Mouse (Mus musculus): Measurements from ENCODE around the gene Got1. TPM values are rescaled to one million over a fixed set of nuclear protein-coding genes. Genes with fewer than 3 reads are reported as not detected.

The Got1 gene
- 81.7 and 91.6 TPM in 2 replicates for polyA plus RNA-seq (2014; fragmentation: Nextera tagmentation; extraction: Ambion mirVana)

- peak within 1 kb of the TSS; percentile 67 for H3K4me2 ChIP-seq (replicated peaks)
- H3K27ac ChIP-seq, result peak within 1 kb of the TSS; percentile 85
- no peaks in the 10 kb centered on the region for H3K27me3 ChIP-seq (ENCODE audit: control insufficient read depth, insufficient read depth, low read length)
- H3K4me3 ChIP-seq (replicated peaks; ENCODE audit: low read length), result peak within 1 kb of the TSS; percentile 84
- H3K4me1 ChIP-seq (replicated peaks; ENCODE audit: control insufficient read depth, insufficient read depth, low read length), result peaks cover 38% of the 10 kb centered on the region
- no peaks in the 10 kb centered on the region for H3K9me3 ChIP-seq (ENCODE audit: control insufficient read depth, low read length)
- H3K9ac ChIP-seq, result peak within 1 kb of the TSS; percentile 75
- peak; percentile 95 for DNase-seq (ENCODE audit: low spot score)
- peak; percentile 100 for ATAC-seq (ENCODE audit: low FRiP score)
- no peaks in the 10 kb centered on the region for H3K36me3 ChIP-seq (replicated peaks; ENCODE audit: control insufficient read depth, insufficient read depth)
- WGBS, result under 1% methylated on average over 58 of the region's 58 CpGs
These were observed at the start of gene Got1 for GRCm38 (mm10) chr19:43524187-43525103. Gene Got1, minus strand, starts transcription at chr19:43524605.

- Histone ChIP-seq H3K27me3 (ENCODE audit: control insufficient read depth, insufficient read depth, low read length) (peaks cover 38% of the 10 kb centered on the region), H3K4me2 (replicated peaks) (peak overlapping the region; percentile 71), H3K4me3 (replicated peaks; ENCODE audit: low read length) (peak overlapping the region; percentile 41), H3K27ac (no peak overlapping the region), H3K4me1 (replicated peaks; ENCODE audit: control insufficient read depth, insufficient read depth, low read length) (0 out of 2 replicates have a peak, but pooled peaks cover 3% of the 10 kb centered on the region), H3K9ac (peak overlapping the region; percentile 57), H3K9me3 (ENCODE audit: control insufficient read depth, low read length) (no peaks in the 10 kb centered on the region), H3K36me3 (replicated peaks; ENCODE audit: control insufficient read depth, insufficient read depth) (no peaks in the 10 kb centered on the region)
- peak; percentile 80 for ATAC-seq (ENCODE audit: low FRiP score)
- WGBS, result 16% methylated on average over 32 of the region's 32 CpGs
- DNase-seq (ENCODE audit: low spot score), result peak; percentile 90
These were observed 46.7 kb upstream of the Got1 start for GRCm38 (mm10) chr19:43570831-43571790.

DNA sequence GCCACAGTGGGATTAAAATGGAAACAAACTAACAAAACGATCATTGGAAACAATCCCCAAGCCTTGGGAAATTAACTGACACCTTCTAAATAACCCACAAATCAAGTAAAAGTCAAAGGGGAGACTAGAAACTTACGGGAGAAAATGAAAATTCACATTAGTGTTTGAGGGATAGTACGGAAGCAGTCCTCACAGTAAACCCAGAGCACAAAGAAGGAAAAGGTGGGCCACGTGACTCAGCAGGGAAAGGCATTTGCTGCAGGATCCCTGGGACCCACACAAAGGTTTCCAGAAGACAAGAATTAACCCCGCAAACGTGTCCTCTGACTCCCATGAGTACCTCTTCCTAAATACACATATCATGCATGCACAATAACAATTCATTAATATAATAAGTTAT is 44.7 kb upstream of the Got1 start:
- Histone ChIP-seq H3K4me1 (replicated peaks; ENCODE audit: control insufficient read depth, insufficient read depth, low read length) (0 out of 2 replicates have a peak, but pooled peaks cover 3% of the 10 kb centered on the region), H3K9me3 (ENCODE audit: control insufficient read depth, low read length) (no peaks in the 10 kb centered on the region), H3K27me3 (ENCODE audit: control insufficient read depth, insufficient read depth, low read length) (peaks cover 37% of the 10 kb centered on the region), H3K4me3 (replicated peaks; ENCODE audit: low read length) (no peak overlapping the region), H3K9ac (no peak overlapping the region), H3K4me2 (replicated peaks) (no peak overlapping the region), H3K27ac (no peak overlapping the region), H3K36me3 (replicated peaks; ENCODE audit: control insufficient read depth, insufficient read depth) (no peaks in the 10 kb centered on the region)
- ATAC-seq (ENCODE audit: low FRiP score) (no peak), DNase-seq (ENCODE audit: low spot score) (no peak)
- 52% methylated on average over 6 of the region's 6 CpGs for WGBS

GRCm38 (mm10) chr19:43568298-43568697 is 43.9 kb upstream of the Got1 start:
- H3K27ac ChIP-seq, result no peak overlapping the region
- no peaks in the 10 kb centered on the region for H3K9me3 ChIP-seq (ENCODE audit: control insufficient read depth, low read length)
- H3K27me3 ChIP-seq (ENCODE audit: control insufficient read depth, insufficient read depth, low read length), result peaks cover 28% of the 10 kb centered on the region
- 0 out of 2 replicates have a peak, but pooled peaks cover 3% of the 10 kb centered on the region for H3K4me1 ChIP-seq (replicated peaks; ENCODE audit: control insufficient read depth, insufficient read depth, low read length)
- H3K4me3 ChIP-seq (replicated peaks; ENCODE audit: low read length), result no peak overlapping the region
- DNase-seq (ENCODE audit: low spot score) (no peak), ATAC-seq (ENCODE audit: low FRiP score) (no peak)
- no peak overlapping the region for H3K9ac ChIP-seq
- no peak overlapping the region for H3K4me2 ChIP-seq (replicated peaks)
- no peaks in the 10 kb centered on the region for H3K36me3 ChIP-seq (replicated peaks; ENCODE audit: control insufficient read depth, insufficient read depth)
- WGBS, result 50% methylated on average over 9 of the region's 9 CpGs

DNA sequence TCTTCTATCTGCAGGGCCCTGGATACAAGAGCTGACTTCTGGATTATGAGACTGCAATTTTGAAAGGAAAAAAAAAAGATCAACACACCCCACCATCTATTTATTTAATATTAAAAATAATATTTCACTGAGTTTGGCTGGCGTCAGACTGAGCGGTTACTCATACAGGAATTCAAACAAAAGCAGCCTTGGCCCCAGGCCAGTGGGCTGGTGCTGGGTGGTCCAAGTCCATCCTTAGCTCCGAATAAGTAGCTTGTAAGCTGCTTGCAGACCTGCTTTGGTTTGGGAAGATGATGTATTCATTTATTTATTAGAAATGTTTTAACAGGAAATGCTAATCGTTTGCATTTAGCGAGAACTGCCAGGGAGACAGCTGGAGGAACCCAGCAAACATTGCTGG is 38.8 kb upstream of the Got1 start:
- Histone ChIP-seq H3K4me1 (replicated peaks; ENCODE audit: control insufficient read depth, insufficient read depth, low read length) (no peaks in the 10 kb centered on the region), H3K9ac (no peak overlapping the region), H3K36me3 (replicated peaks; ENCODE audit: control insufficient read depth, insufficient read depth) (no peaks in the 10 kb centered on the region), H3K4me3 (replicated peaks; ENCODE audit: low read length) (no peak overlapping the region), H3K27ac (no peak overlapping the region), H3K4me2 (replicated peaks) (no peak overlapping the region), H3K9me3 (ENCODE audit: control insufficient read depth, low read length) (no peaks in the 10 kb centered on the region), H3K27me3 (ENCODE audit: control insufficient read depth, insufficient read depth, low read length) (peaks cover 6% of the 10 kb centered on the region; the same call in 1 of the 2 replicates)
- 82% methylated on average over 5 of the region's 5 CpGs for WGBS
- ATAC-seq (ENCODE audit: low FRiP score) (no peak), DNase-seq (ENCODE audit: low spot score) (no peak)

- ATAC-seq (ENCODE audit: low FRiP score), result no peak
These were observed 37.4 kb upstream of the Got1 start for GRCm38 (mm10) chr19:43561841-43562240.

DNA sequence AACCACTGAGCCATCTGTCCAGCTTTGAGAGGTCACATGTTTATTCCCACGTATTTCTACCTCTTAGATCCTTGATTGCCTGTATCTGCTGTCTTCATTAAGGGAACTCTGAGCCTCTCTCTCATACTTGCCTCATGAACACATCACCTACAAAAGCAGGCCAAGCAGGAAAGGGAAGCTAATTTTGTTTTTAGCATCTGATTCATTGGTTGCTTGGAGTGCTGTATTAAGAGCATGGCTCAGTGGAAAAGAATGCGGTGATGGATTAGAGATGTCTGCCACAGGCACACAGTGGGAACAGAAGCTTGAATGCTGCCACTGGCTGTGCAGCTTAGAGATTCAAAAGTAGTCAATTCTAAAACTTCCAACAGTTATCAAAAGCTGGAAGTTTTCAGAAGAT is 35.8 kb upstream of the Got1 start:
- Histone ChIP-seq H3K27ac (no peak overlapping the region), H3K9me3 (ENCODE audit: control insufficient read depth, low read length) (no peaks in the 10 kb centered on the region), H3K4me3 (replicated peaks; ENCODE audit: low read length) (no peak overlapping the region), H3K27me3 (ENCODE audit: control insufficient read depth, insufficient read depth, low read length) (no peaks in the 10 kb centered on the region), H3K36me3 (replicated peaks; ENCODE audit: control insufficient read depth, insufficient read depth) (no peaks in the 10 kb centered on the region), H3K4me2 (replicated peaks) (no peak overlapping the region), H3K9ac (no peak overlapping the region), H3K4me1 (replicated peaks; ENCODE audit: control insufficient read depth, insufficient read depth, low read length) (no peaks in the 10 kb centered on the region)
- 83% methylated on average over 2 of the region's 2 CpGs for WGBS
- ATAC-seq (ENCODE audit: low FRiP score), result no peak
- DNase-seq (ENCODE audit: low spot score), result no peak

More at GRCm38 (mm10) chr19:43561841-43562240, 37.4 kb upstream of the Got1 start:
- DNase-seq (ENCODE audit: low spot score), result no peak
- H3K4me2 ChIP-seq (replicated peaks), result no peak overlapping the region
- H3K27me3 ChIP-seq (ENCODE audit: control insufficient read depth, insufficient read depth, low read length), result no peaks in the 10 kb centered on the region
- no peaks in the 10 kb centered on the region for H3K4me1 ChIP-seq (replicated peaks; ENCODE audit: control insufficient read depth, insufficient read depth, low read length)
- no peak overlapping the region for H3K9ac ChIP-seq
- H3K9me3 ChIP-seq (ENCODE audit: control insufficient read depth, low read length), result no peaks in the 10 kb centered on the region
- no peaks in the 10 kb centered on the region for H3K36me3 ChIP-seq (replicated peaks; ENCODE audit: control insufficient read depth, insufficient read depth)
- WGBS, result 85% methylated on average over 4 of the region's 4 CpGs
- H3K27ac ChIP-seq, result no peak overlapping the region
- no peak overlapping the region for H3K4me3 ChIP-seq (replicated peaks; ENCODE audit: low read length)

DNA sequence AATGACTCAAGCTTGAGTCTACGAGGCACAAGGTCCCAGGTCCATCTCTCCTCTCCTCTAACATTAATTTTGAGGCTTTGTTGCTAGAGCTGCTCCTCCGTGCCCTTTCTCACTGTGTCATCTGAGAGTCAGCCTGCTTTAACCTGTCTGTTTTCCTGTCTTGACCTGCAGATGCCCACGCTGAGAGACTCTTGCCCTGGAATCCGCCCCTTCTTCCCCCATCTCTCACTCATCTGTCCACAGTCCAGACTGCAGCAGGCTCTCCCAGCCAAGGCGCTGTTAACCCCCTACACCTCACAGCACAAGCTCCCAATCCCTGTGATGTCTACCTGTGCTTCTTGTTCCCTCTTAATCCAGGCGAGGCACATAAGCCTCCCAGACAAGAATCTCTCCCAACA is 27.1 kb upstream of the Got1 start:
- no peak for DNase-seq (ENCODE audit: low spot score)
- Histone ChIP-seq H3K27me3 (ENCODE audit: control insufficient read depth, insufficient read depth, low read length) (no peaks in the 10 kb centered on the region), H3K4me2 (replicated peaks) (no peak overlapping the region), H3K4me3 (replicated peaks; ENCODE audit: low read length) (no peak overlapping the region), H3K9ac (no peak overlapping the region), H3K36me3 (replicated peaks; ENCODE audit: control insufficient read depth, insufficient read depth) (no peaks in the 10 kb centered on the region), H3K27ac (no peak overlapping the region), H3K9me3 (ENCODE audit: control insufficient read depth, low read length) (no peaks in the 10 kb centered on the region), H3K4me1 (replicated peaks; ENCODE audit: control insufficient read depth, insufficient read depth, low read length) (peaks cover 6% of the 10 kb centered on the region)
- WGBS, result 84% methylated on average over 6 of the region's 6 CpGs
- no peak for ATAC-seq (ENCODE audit: low FRiP score)

Data from hindbrain, embryonic 14.5 days (tissue).